Mouse (Mus musculus): ENCODE results near the gene Tjap1.

GRCm38 (mm10) chr17:46320492-46320891 lies 37.7 kb upstream of the Tjap1 start:
- no peak for TF ChIP-seq GATA1 (IDR thresholded peaks at IDR 0.05; ENCODE audit: borderline replicate concordance, low read length)
- TF ChIP-seq FLI1 (IDR thresholded peaks at IDR 0.05; ENCODE audit: low read length) = no peak
